Mouse (Mus musculus): Measurements from ENCODE around the gene Cetn3. TPM values are rescaled to one million over a fixed set of nuclear protein-coding genes. Genes with fewer than 3 reads are reported as not detected.

Gene Cetn3
- total RNA-seq, 2 experiments from 2014 or later, result 72.6 to 81.0 TPM

DNA sequence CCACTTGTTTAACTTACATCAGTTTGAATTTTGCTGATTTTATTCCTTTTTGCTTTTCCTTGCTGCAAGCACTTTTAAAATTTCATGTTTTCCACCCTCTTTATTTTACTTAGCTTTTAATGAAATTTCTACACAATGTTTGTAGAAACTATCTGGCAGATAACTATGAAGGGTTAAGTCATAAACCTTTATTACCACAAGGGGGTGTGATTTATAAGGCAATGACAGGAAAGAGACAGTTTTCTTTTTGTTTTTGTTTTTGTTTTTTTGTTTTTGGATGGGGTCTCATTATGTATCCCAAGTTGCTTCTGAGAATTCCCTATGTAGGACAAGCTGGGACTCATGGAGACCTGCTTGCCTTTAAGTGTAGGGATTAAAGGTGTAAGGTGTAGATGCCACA, 39.9 kb downstream of the Cetn3 start:
- DNase-seq, result no peak

- DNase-seq, result no peak
Measured at GRCm38 (mm10) chr13:81824576-81825330, 41.9 kb downstream of the Cetn3 start.

DNA sequence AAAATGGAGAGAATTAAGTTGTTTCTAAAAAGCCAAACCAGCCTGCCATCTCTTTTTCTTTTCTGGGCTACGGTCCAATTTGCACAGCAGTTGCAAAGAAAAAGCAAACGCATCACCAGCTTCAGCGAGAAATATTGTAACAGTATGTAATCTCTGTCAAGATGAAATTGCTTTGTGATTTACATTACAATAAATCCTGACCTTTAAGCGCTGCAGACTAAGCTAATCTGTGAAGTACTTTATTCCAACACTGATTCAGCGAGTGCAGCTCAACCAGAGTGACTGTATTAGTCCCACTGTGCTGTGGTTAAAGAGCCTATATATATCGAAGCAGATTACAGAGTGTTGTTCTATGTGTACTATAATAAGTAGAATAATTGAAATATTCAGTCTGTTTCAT, 45.6 kb downstream of the Cetn3 start:
- DNase-seq, result no peak

DNA sequence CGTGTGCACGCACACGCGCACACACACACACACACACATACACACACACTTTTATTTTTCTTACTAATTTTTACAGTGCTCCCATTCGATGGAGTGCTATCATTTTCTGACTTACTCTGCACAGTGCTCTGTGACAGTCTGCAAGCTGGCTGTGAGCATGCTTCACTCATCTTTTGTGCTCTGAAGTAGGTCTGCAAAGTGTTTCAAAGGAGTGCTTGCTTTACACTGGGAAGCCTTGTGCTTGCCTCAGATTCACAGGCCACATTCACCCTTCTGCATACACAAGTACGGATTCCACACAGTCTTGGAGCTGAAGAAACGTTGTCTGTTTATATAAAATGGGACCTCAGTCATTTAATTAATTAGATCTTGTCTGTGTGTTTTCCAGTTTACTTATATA, 49.0 kb downstream of the Cetn3 start:
- no peak for DNase-seq

- no peak for DNase-seq
Measured at GRCm38 (mm10) chr13:81836386-81837177, 53.7 kb downstream of the Cetn3 start.

GRCm38 (mm10) chr13:81838016-81838415, 55.1 kb downstream of the Cetn3 start:
- no peak for DNase-seq

DNA sequence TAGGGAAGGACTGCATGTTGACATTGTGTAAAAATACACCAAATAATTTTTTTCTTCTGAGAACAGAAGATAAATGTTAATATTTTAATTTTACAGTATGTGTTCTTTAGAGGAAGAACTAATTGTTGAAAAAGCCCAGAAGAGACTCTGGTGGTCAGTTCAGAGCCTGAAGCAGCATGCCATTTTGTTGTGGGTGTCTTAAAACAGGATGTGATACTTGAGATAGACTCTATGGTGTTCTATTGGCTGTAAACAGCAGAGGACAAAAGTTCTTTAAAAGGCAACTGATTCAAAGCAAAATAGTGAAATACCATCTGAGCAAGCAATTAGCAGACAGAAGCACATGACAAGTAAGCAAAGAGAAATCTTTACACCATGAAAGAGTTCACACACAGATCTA, 56.1 kb downstream of the Cetn3 start:
- no peak for DNase-seq

- no peak for DNase-seq
Measured at GRCm38 (mm10) chr13:81840246-81840645, 57.4 kb downstream of the Cetn3 start.

DNA sequence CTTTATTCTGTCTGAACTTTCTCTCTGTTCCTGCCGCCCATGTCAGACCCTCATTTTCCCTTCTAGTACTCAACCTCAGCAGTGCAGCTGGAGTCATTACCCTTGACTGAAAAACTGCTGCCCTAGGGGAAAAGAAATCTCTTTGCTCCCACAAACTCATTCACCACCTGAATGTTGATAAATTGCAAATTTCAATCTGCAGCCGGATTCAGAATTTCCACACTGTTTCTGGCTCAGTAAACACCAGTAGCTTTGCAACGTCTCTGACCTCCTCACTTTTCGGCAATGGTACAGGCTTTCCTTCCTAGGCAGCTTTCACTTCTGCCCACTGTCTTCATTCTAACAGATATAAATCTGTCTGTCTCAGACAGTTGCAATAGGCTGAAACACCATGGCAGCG, 57.8 kb downstream of the Cetn3 start:
- DNase-seq, result no peak

DNA sequence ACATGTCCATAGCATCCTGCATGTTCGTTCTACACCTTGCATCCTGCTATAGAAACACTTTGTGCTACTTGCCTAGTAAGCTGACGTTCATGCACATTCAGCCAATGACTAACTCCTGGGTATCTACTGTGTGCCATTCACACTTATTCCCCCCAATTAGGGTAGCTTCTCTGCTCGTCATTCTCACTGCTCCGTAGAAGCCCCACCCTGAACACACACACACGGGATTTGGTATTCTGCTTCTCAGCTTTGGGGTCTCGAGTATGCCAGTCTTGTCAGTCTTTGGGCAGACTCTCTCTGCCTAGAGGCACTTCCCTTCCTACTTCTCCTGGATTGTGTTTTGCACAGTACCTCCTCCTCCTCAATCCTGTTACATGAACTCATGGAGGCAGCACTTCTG, 59.4 kb downstream of the Cetn3 start:
- no peak for DNase-seq

Other genes starting within 250 kb of the Cetn3 start
- gene Adgrv1, start 149.9 kb upstream of the Cetn3 start, total RNA-seq (2021), result under 1 TPM; 0.20 to 0.26 TPM
- 10 to 100 TPM in 1 of 2 experiments, 1 to 10 TPM in 1; 8.4 to 11.0 TPM for gene Lysmd3, start 125.4 kb upstream of the Cetn3 start, total RNA-seq (2021)
- gene Polr3g, start 72.1 kb upstream of the Cetn3 start, total RNA-seq (2021), result 1 to 10 TPM; 1.0 to 1.1 TPM
- gene Mblac2, start 71.7 kb upstream of the Cetn3 start, total RNA-seq (2021), result 1 to 10 TPM; 1.7 to 1.8 TPM

Measured in gastrocnemius, postnatal 10 days (tissue).